Mouse (Mus musculus): ENCODE data around the gene Filip1. TPM values are rescaled to one million over a fixed set of nuclear protein-coding genes. Genes with fewer than 3 reads are reported as not detected.

Gene Filip1
- total and polyA plus RNA-seq, 3 experiments = not detected

- Histone ChIP-seq H3K9me3 (replicated peaks; ENCODE audit: insufficient read depth, low read length) (no peaks in the 10 kb centered on the region), H3K9ac (ENCODE audit: control insufficient read depth, low read depth, low read length, poor library complexity, severe bottlenecking) (no peak overlapping the region), H3K27me3 (ENCODE audit: control insufficient read depth in 1 of 2, insufficient read depth in 2 of 2, low read length in 2 of 2) (no peaks in the 10 kb centered on the region; a peak in 1 of 4 replicates), H3K4me3 (ENCODE audit: control insufficient read depth in 1 of 2, insufficient read depth in 1 of 2, low read depth in 2 of 2, low read length in 2 of 2) (no peak overlapping the region), H3K27ac (ENCODE audit: control insufficient read depth, low read depth, low read length) (no peak overlapping the region), H3K79me2 (ENCODE audit: control insufficient read depth, insufficient read depth, low read length, poor library complexity) (no peaks in the 10 kb centered on the region), H3K4me1 (ENCODE audit: control insufficient read depth in 1 of 2, insufficient read depth in 2 of 2, low read length in 2 of 2) (peaks cover 12 to 13% of the 10 kb centered on the region in 2 experiments), H3K36me3 (ENCODE audit: control insufficient read depth in 1 of 2, insufficient read depth in 2 of 2, low read length in 2 of 2) (peaks cover 0 to 15% of the 10 kb centered on the region in 2 experiments; a peak in 2 of 4 replicates)
- TF ChIP-seq MXI1 (IDR thresholded peaks at IDR 0.05; ENCODE audit: low read depth, low read length) = no peak
- no peak for TF ChIP-seq POLR2AphosphoS2 (IDR thresholded peaks at IDR 0.05; ENCODE audit: low read length)
- no peak for TF ChIP-seq ZMIZ1 (IDR thresholded peaks at IDR 0.05; ENCODE audit: low read depth, low read length)
- no peak for TF ChIP-seq ZKSCAN1 (IDR thresholded peaks at IDR 0.05; ENCODE audit: low read depth, low read length)
- TF ChIP-seq MAFK (IDR thresholded peaks at IDR 0.05; ENCODE audit: borderline replicate concordance, low read depth, low read length) = no peak
- no peak for TF ChIP-seq USF2 (IDR thresholded peaks at IDR 0.05; ENCODE audit: borderline replicate concordance in 1 of 2, insufficient read depth in 1 of 2, low read depth in 1 of 2, low read length in 2 of 2)
- TF ChIP-seq BHLHE40 (IDR thresholded peaks at IDR 0.05; ENCODE audit: borderline replicate concordance, low read depth, low read length) = no peak
- TF ChIP-seq CHD1 (IDR thresholded peaks at IDR 0.05; ENCODE audit: low read depth, low read length) = no peak
- no peak for TF ChIP-seq SMC3 (IDR thresholded peaks at IDR 0.05; ENCODE audit: low read depth, low read length)
- TF ChIP-seq RCOR1 (IDR thresholded peaks at IDR 0.05; ENCODE audit: low read depth, low read length) = no peak
- TF ChIP-seq GATA1 (IDR thresholded peaks at IDR 0.05; ENCODE audit: low read depth, low read length) = no peak
- no peak for TF ChIP-seq TCF12 (IDR thresholded peaks at IDR 0.05; ENCODE audit: low read depth, low read length)
- TF ChIP-seq NELFE (IDR thresholded peaks at IDR 0.05; ENCODE audit: low read depth, low read length) = no peak
- no peak for TF ChIP-seq HCFC1 (IDR thresholded peaks at IDR 0.05; ENCODE audit: low read depth, low read length)
- no peak for TF ChIP-seq MAZ (IDR thresholded peaks at IDR 0.05; ENCODE audit: low read depth, low read length)
- DNase-seq (ENCODE audit: low read depth, low spot score) = no peak
Measured at GRCm38 (mm10) chr9:79890488-79890887, 122.2 kb downstream of the Filip1 start.

DNA sequence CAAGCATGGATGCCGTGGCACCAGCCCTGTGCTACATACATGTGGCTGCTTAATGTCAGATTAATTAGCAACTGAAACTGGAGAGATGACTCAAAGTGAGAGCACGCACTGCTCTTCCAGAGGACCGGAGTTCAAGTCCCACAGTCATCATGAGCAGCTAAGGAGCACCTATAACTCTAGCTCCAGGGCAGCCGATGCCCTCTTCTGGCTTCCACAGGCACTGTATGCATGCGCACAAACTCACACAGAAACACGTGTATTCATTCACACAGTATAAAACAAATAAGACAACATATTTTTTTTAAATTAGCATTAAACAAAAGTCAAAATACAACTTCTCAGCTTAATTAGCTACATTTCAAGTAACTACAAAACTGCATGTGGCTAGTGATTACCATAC lies 123.5 kb downstream of the Filip1 start:
- TF ChIP-seq NRF1 (IDR thresholded peaks at IDR 0.05; ENCODE audit: insufficient read depth, low read depth, low read length, poor library complexity, severe bottlenecking) (no peak), TBP (IDR thresholded peaks at IDR 0.05; ENCODE audit: low read depth, low read length) (no peak), KAT2A (conservative IDR thresholded peaks at IDR 0.05; ENCODE audit: low read depth, low read length) (no peak), TCF12 (IDR thresholded peaks at IDR 0.05; ENCODE audit: low read depth, low read length) (no peak), CTCF (IDR thresholded peaks at IDR 0.05 in 2 of 3, conservative IDR thresholded peaks at IDR 0.05 in 1 of 3; ENCODE audit: control insufficient read depth in 1 of 3, insufficient read depth in 1 of 3, low read depth in 2 of 3, low read length in 3 of 3, poor library complexity in 1 of 3, severe bottlenecking in 1 of 3) (peak in 2 of 3 experiments; percentile 15 to 17; a peak in 1 of 6 replicates), EP300 (IDR thresholded peaks at IDR 0.05; ENCODE audit: low read depth in 1 of 2, low read length in 2 of 2) (no peak), ZC3H11A (IDR thresholded peaks at IDR 0.05; ENCODE audit: low read depth, low read length) (no peak), JUND (IDR thresholded peaks at IDR 0.05; ENCODE audit: low read depth, low read length) (no peak), HCFC1 (IDR thresholded peaks at IDR 0.05; ENCODE audit: low read depth, low read length) (no peak), POLR2A (IDR thresholded peaks at IDR 0.05; ENCODE audit: control insufficient read depth in 1 of 2, insufficient read depth in 1 of 2, low read depth in 1 of 2, low read length in 2 of 2, poor library complexity in 1 of 2) (no peak), ZNF384 (IDR thresholded peaks at IDR 0.05; ENCODE audit: low read depth, low read length) (no peak), POLR2AphosphoS5 (IDR thresholded peaks at IDR 0.05; ENCODE audit: borderline replicate concordance, low read depth, low read length) (no peak), SMC3 (IDR thresholded peaks at IDR 0.05; ENCODE audit: low read depth, low read length) (peak; percentile 22; the same call in 1 of the 2 replicates), TAL1 (IDR thresholded peaks at IDR 0.05; ENCODE audit: low read length) (no peak)
- H3K27ac ChIP-seq (ENCODE audit: control insufficient read depth, low read depth, low read length) = no peak overlapping the region

More for the DNA sequence above, 123.5 kb downstream of the Filip1 start:
- H3K4me3 ChIP-seq (ENCODE audit: control insufficient read depth in 1 of 2, insufficient read depth in 1 of 2, low read depth in 2 of 2, low read length in 2 of 2) = no peak overlapping the region
- H3K79me2 ChIP-seq (ENCODE audit: control insufficient read depth, insufficient read depth, low read length, poor library complexity) = no peaks in the 10 kb centered on the region
- peaks cover 6 to 10% of the 10 kb centered on the region in 2 experiments; a peak in 3 of 4 replicates for H3K4me1 ChIP-seq (ENCODE audit: control insufficient read depth in 1 of 2, insufficient read depth in 2 of 2, low read length in 2 of 2)
- DNase-seq (ENCODE audit: low read depth, low spot score) = no peak
- no peak overlapping the region for H3K9ac ChIP-seq (ENCODE audit: control insufficient read depth, low read depth, low read length, poor library complexity, severe bottlenecking)
- peaks cover 0 to 7% of the 10 kb centered on the region in 2 experiments; a peak in 2 of 4 replicates for H3K36me3 ChIP-seq (ENCODE audit: control insufficient read depth in 1 of 2, insufficient read depth in 2 of 2, low read length in 2 of 2)
- H3K27me3 ChIP-seq (ENCODE audit: control insufficient read depth in 1 of 2, insufficient read depth in 2 of 2, low read length in 2 of 2) = no peaks in the 10 kb centered on the region; a peak in 2 of 4 replicates
- H3K9me3 ChIP-seq (replicated peaks; ENCODE audit: insufficient read depth, low read length) = no peaks in the 10 kb centered on the region

All from MEL (cell line).